Mouse (Mus musculus) gastrocnemius, postnatal 36 days (tissue): ENCODE data around the gene Zfp160. TPM values are rescaled to one million over a fixed set of nuclear protein-coding genes. Genes with fewer than 3 reads are reported as not detected.
"Not testable (repeated sequence)": the region's sequence is repeated elsewhere in the genome, so short reads cannot be mapped to it uniquely, and the experiment has no call there.

Experiments
- DNase-seq, 2 experiments: peaks; one replicate each; pipeline ENCODE4 v3.0.0; 2022
- intact Hi-C: fragments of 180-260 bp; cut with DNase I; formaldehyde crosslinking; loops from one replicate; pipeline ENCODE4 v1.15.1; 2025
- long read RNA-seq, 2 experiments: library from polyadenylated mRNA; stranded (forward); transcript quantifications; one replicate each; pipeline ENCODE4 v2.0.0; 2021
- total RNA-seq, 2 experiments: library from RNA; stranded (reverse); gene quantifications; 2 replicates each; pipeline ENCODE4 v1.2.3; 2021

Gene Zfp160
- 1 to 10 TPM; 4.2 to 5.1 TPM for total RNA-seq
- long read RNA-seq, experiment 1, partial matches to known transcripts: 0 of 4 reads
- long read RNA-seq, experiment 1, other reads (novel, unspliced or antisense): 1 of 4 reads
- long read RNA-seq, experiment 2, partial matches to known transcripts: 1 of 5 reads
- long read RNA-seq, experiment 2, other reads (novel, unspliced or antisense): 2 of 5 reads

DNA sequence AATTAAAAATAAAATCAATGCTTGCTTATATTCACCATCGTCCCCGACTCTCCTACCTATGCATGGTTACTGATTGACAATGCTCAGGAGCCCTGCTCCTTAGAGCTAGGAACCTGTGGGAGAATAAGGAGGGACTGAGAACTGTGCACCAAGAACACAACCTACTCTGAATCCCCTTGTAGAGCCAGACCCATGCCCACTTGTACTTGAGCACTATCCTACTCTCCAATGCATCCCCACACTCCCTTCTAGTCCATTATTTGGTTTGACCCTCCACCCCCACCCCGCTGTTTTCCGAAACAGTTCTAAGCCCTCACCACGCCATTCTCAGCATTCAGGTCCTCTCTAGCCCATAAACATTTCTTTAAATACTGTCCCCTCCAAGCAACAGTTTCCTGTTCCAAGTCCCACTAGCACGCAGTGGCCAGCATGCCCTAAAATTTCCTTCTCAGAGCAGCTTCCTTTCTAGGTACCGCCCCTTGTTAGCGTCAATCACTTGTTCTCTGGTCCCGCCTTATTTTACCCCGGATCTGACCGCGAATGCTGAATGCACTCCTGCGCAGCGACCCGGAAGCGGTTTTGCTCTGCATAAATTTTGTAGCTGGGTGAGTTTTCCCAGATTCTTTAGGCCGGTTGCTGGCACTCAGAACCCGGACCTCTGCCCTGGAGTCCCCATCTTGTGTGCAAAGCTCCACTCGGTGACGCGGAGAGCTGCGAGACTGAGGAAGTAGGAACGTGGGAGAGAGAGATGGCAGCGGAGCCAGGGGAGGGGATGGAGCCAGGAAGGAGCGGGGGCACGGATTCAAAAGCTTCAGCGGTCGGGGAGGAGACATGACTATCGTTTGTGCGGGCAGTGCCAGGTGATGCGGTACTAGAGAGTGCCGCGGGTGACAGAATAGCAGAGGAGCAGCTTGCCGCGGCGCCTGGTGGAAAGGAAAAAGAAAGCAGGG, at the start of gene Zfp160:
Gene Zfp160 (plus strand): TSS at position 522 of the 950 bp plus-strand sequence.
- intact Hi-C loops: loop anchor here (5.0 kb wide), 1 partner anchor 41 kb away; no protein-coding TSS in a partner anchor
- peak; percentile 69 to 71 for DNase-seq

DNA sequence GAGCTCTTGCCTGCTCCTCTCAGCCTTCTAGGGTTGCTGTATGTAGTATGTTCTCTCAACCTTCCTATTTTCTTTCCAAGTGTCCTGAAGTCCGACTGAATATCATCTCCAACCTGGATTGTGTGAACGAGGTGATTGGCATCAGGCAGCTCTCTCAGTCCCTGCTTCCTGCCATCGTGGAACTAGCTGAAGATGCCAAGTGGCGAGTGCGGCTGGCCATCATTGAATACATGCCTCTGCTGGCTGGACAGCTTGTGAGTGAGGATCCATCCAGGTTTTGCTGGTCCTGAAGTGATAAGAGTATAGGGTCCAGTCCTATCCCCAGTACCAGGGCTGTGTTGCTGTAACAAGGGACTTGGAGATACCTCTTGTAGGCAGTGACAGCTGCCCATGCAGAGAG, 48.3 kb upstream of the Zfp160 start:
- no peak for DNase-seq

DNA sequence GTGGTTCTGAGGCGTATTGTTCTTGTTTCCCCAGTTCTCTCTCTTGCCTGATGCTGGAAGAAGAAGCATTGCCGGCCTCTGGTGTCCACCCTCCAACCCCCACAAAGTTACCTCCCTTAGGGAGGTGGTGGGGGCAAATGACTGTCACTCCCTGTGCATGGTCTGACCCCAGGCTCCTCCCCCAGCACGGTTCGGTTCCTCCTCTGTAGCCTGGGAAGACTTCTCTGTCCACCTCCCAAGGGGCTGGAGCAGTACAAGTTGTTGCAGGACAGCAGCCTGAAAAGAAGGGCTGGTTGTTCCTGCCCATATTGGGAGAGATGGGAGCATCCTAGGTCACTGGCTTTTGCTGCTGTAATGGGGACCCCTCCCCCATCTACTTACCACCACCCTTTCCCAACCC, 43.3 kb upstream of the Zfp160 start:
- no peak for DNase-seq
- intact Hi-C loops: loop anchor here (5.0 kb wide), 1 partner anchor 42 kb away; the partner anchor contains the start of gene Zfp160

More for the DNA sequence above, 48.3 kb upstream of the Zfp160 start:
- intact Hi-C loops: no loop called here

DNA sequence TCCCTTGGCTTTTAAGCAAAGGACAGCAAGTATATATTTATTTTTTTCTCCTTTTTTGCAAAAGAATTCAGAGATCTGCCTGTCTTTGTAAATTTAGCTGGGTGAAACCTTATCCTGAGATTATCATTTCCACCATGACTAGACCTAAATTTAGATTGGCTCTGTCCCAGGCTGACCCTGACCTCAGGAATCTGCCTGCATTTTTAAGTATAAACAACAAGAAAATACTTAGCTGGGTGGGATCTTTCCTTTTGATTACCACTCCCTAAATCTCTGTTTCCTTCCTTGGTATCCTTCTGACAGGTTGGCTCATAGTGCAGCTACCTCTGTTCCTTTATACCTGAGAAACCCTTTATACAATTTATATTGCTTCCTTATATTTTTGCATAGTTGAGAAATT, 42.0 kb upstream of the Zfp160 start:
- DNase-seq: no peak
- intact Hi-C loops: loop anchor here (5.0 kb wide), 1 partner anchor 41 kb away; the partner anchor contains the start of gene Zfp160

DNA sequence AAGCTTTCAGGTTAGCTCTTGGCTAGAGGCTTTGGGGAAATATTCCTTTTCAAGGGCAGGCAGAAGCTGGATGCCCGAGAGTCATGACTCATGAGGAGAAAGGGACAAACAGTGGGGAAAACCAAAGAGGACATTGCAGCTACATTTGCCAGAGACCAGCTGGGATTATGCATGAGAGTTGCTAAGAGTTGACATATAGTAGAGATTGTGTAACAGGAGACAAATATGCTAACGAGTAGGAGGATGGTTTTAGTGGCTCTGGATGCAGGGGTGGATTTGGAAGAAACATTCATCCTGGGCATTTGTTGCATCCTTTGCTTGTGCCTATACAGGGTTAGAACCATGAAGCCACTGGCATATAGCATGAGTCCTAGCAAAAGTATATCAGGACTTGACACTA, 15.0 kb upstream of the Zfp160 start:
- intact Hi-C loops: no loop called here
- DNase-seq: no peak

DNA sequence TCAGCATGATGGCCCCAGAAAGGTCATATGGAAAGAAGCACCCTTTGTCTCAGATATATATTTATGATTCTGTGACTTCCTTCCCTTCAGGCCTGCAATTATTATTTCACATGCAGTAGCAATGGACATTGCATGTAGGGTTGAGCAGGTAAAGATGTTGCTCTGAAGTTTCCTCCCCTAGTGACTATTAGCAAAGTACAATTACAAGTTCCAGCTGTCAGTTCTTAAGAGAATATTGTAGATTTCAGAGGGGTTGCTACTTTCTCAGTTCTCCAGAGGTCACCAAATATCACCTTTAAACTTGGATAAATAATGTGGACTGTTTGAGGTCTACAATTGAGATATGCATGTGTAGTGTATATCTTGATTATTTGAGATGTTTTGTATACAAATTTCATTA, 12.3 kb upstream of the Zfp160 start, which contains the start of gene Vmn1r233:
Gene Vmn1r233 (minus strand): TSS at position 101 of the 400 bp plus-strand sequence.
- DNase-seq: no peak
- intact Hi-C loops: no loop called here

DNA sequence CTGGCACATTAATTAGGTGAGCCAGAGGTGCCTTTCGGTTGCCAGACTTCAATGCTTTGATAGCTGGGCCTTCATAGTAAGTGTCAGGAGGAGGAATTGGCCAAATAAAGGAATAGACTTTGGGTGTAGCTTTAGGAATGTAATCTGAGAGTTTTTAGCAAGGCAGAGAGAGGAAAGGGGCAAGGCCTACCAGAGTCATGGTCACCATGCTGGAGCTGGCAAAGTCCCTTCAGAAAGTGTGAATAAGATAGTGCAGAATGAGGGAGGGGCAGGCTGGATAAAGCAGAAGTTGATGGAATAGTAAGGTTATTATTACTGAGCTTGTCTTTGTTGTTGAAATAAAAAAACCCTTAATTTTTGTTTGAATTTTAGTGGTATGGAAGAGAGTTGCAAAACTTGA, 1.0 kb downstream of the Zfp160 start:
- intact Hi-C loops: loop anchor here (5.0 kb wide), 1 partner anchor 42 kb away; no protein-coding TSS in a partner anchor
- no peak for DNase-seq

DNA sequence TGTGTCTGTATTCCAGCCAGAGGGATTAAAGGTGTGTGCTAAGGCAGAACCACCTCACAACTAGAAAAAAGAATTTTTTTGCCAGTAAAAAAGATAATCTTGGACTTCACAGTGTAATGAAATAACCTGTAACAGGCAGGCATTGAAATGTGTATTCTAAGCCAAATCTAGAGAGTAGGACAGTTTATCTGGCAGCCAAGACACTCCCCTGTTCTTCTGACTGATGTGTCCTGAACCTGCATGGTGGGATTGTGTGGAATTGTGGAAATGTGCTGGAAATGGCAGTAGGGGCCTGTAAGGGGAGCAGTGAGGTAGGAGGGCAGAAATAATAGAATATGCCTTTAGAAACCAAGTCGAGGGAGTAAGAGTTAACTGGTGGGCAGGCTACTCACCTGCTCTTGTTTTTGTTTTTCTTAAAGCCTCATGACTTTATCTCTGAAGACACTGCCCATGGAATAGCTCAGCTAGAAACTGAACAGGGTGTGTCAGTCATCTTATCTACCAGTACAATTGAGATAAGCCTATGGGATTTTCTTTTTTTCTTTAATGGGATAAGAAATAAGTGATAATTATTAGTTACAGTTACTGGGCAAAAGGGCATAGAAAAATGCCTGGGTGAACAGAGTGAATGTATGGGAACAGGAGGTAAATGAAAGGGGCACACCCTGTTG, 9.8 kb downstream of the Zfp160 start:
- intact Hi-C loops: no loop called here
- DNase-seq: no peak

DNA sequence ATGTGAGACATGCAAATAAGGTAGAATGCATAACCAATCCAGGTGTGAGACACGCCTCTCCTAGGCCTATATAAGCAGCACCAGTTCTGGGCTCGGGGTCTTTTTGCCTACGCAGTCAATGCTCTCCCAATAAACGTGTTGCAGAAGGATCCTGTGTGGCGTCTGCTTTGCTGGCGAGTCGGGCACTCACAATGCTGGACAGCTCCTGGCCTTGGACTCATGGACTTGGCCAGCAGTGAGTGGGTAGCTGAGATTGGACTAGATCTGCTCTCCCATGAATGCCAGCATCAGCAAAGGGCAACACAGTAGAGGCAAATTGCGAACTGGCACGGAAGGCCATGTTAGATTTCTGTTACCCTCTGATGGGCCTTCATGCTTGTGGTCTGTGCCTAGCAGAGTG, 39.3 kb downstream of the Zfp160 start:
- intact Hi-C loops, DNase-seq: not testable (repeated sequence)

DNA sequence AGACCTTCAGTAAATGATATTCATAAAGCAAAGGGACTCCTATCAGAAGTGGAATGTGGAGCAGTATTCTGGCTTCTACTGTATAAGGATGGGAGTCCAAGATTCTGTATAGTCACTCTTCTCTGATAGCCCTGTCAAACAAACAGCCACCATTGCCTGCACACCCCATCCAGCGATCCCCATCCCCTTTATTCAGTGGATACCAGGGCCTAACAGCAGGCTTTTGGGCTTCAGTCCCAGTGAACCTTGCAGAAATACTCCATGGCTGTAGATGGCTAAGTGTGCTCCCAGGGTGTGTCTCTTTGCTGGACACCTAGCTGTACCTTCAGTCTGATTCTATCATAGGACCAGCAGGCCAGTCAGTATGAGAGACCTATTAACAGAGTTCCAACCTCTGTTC, 42.2 kb downstream of the Zfp160 start:
- intact Hi-C loops: no loop called here
- no peak for DNase-seq

DNA sequence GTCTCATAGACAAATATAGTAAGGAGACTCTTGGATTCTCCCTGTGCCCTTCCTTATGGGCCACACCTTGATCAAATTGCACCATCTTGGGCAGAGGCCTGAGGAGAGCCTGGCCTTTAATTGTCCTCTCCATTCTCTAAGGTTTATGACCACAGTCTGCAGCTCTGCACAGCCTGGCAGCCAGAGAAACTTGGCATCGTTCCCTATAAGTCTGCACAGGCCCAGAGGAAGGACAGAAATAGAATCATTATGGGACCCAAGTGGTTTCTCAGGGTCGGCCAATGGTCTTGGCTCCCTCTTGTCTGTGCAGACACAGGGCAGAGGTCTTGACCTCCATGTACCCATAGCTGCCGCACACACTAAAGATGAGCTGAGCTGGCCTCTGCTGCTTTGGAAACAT, 42.6 kb downstream of the Zfp160 start:
- DNase-seq, intact Hi-C loops: not testable (repeated sequence)

DNA sequence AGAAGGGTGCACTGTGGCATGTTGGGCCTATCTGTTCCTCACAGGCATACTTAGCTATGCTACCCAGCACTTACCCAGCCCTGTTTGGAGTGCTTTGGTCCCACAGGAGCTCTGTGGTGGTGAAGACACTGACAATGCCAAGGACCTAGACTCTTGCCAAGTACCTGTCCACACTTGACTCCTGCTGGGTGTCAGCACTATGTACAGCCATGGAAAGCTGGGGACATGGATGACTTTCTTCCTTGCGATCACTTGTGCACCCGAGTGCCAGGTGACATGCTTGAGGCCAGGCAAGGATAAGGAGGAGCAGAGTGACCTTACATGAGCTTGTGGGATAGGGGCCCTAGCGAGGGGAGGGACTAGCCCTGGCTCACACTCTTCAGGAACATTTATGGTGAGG, 43.2 kb downstream of the Zfp160 start:
- DNase-seq: not testable (repeated sequence)

DNA sequence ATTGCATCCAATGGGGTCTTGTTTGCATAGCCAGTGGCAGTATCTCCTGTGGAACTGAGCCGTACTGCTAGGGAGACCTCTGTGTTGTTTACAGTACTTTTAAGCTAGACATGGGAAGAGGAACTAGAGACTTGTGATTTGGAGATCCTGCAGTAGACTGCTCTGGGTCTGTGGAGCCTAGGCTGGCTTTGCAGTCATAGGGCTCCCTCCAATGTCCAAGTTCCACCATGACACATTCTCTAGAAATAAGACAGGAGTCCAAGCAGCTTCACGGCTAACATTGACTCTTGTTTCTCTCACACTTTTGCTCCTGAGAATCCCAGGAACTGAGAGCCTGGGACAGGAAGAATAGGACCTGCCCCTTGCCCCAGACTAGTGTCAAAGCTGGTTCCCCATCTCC, 44.6 kb downstream of the Zfp160 start:
- no peak for DNase-seq
- intact Hi-C loops: no loop called here

More for the DNA sequence above, 43.2 kb downstream of the Zfp160 start:
- intact Hi-C loops: not testable (repeated sequence)

DNA sequence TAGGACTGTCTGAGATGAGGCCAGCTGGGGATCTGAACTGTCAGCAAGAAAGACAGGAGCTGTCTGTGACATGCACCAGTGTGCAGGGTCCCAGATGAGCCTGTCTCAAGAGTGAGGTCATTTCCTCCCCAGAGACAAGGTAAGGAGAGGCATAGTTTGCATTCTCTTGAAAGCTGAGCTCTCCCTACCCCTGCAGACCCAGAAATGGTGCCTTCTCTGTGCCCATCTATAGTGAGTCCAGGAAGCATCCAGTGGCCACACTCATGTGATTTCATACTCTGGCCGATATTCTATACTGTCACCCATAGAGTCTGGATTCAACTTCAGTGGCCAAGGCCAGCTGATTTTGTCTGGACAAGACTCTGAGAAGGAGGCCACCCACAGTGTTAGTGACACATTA, 46.4 kb downstream of the Zfp160 start:
- intact Hi-C loops, DNase-seq: not testable (repeated sequence)

DNA sequence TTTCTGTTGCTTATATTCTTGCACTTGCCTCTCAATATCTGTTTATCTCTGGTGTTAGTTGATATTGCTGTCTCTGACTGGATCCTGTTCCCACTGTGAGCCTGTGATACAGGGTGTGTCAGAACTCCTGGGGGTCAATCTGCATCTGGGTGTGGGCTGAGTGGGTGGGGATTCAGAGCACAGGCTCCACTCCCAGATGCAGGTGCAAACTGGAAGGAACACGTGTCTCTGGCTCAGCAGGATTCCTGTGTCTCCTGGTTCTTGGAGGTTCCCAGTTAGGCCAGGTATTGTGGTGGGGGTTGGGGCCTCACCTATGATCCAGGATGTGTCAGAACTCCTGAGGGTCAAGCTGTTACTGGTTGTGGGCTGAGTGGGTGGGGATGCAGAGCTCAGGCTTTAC, 56.8 kb downstream of the Zfp160 start:
- intact Hi-C loops: no loop called here
- no peak for DNase-seq

DNA sequence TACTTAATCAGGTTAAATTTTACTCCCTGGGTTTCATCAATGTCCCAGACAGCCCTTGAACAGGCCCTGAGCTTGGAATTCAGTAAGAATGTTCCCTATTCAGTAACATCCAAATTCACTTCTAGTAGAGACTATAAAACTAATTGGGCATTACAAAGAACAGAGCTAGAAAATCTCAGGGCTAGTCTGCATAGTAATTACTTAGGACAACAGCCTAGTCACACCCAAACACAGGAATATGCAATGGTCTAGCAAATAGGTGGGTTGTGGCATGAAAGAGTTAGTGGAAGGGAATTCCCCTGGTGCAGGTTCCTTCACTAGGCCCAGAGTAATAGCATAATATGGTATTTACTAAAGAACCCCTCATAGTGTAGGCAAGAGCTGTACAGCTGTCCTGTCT, 58.3 kb downstream of the Zfp160 start:
- intact Hi-C loops: no loop called here
- no peak for DNase-seq

DNA sequence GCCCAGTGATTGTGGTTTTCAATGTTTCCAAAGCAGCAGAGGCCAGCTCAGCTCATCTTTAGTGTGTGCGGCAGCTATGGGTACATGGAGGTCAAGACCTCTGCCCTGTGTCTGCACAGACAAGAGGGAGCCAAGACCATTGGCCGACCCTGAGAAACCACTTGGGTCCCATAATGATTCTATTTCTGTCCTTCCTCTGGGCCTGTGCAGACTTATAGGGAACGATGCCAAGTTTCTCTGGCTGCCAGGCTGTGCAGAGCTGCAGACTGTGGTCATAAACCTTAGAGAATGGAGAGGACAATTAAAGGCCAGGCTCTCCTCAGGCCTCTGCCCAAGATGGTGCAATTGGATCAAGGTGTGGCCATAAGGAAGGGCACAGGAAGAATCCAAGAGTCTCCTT, 60.7 kb downstream of the Zfp160 start:
- intact Hi-C loops, DNase-seq: not testable (repeated sequence)

DNA sequence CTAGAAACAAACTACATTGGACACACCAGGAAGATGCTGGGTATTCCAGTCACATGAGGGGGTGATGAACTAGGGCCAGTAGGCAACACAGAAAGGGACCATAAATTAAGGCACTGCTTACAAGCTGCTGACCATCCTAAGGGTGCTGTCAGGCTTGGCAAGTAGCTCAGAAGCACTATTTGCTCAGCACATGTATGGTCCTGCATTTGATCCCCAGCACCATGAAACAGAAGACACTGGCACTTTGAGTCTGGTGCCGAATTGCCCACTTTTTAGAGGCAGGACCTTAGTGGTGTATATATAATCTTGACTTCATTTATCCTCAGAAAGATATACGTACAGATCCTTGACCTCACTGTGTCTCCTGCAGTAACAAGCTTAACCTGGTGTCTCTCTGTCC, 62.3 kb downstream of the Zfp160 start:
- intact Hi-C loops, DNase-seq: not testable (repeated sequence)
